Mouse (Mus musculus) kidney, postnatal 0 days (tissue): ENCODE results near the gene Whrn. TPM values are rescaled to one million over a fixed set of nuclear protein-coding genes. Genes with fewer than 3 reads are reported as not detected.

ENCODE experiments used
- ATAC-seq: fragments of 200-750 bp; cut with Nextera tagmentation; replicated peaks from 2 replicates; pipeline ENCODE4 v1.8.0; 2017; ENCODE audit warnings: low read depth, moderate number of reproducible peaks, moderate TSS enrichment, moderate library complexity; ENCODE audit not compliant: low FRiP score
- DNase-seq: peaks from one replicate; pipeline ENCODE4 v3.0.0-alpha.2; 2016; ENCODE audit warnings: low spot score
- H3K27ac ChIP-seq: fragments of 300-500 bp; sonication (generic); 2 replicates; pipeline ENCODE4 v1.5.1; 2014; ENCODE audit warnings: mild to moderate bottlenecking
- H3K27me3 ChIP-seq: fragments of 300-500 bp; sonication (generic); 2 replicates; pipeline ENCODE4 v1.6.1; 2014; ENCODE audit warnings: low read length, mixed read lengths; ENCODE audit not compliant: insufficient read depth
- H3K36me3 ChIP-seq: fragments of 300-500 bp; sonication (generic); 2 replicates; pipeline ENCODE4 v1.6.1; 2014; ENCODE audit warnings: low read length, mixed read lengths; ENCODE audit not compliant: insufficient read depth
- H3K4me1 ChIP-seq: fragments of 300-500 bp; sonication (generic); replicated peaks from 2 replicates; pipeline ENCODE4 v1.6.1; 2014; ENCODE audit warnings: antibody characterized with exemption, low read length, mixed read lengths; ENCODE audit not compliant: insufficient read depth
- H3K4me2 ChIP-seq: fragments of 300-500 bp; sonication (generic); 2 replicates; pipeline ENCODE4 v1.6.1; 2014; ENCODE audit warnings: mild to moderate bottlenecking, low read length, moderate library complexity, mixed read lengths
- H3K4me3 ChIP-seq: fragments of 300-500 bp; sonication (generic); replicated peaks from 2 replicates; pipeline ENCODE4 v1.5.1; 2014; ENCODE audit warnings: low read depth, low read length
- H3K9ac ChIP-seq: fragments of 300-500 bp; sonication (generic); 2 replicates; pipeline ENCODE4 v1.6.1; 2014; ENCODE audit warnings: low read depth, low read length
- H3K9me3 ChIP-seq: fragments of 300-500 bp; sonication (generic); replicated peaks from 2 replicates; pipeline ENCODE4 v1.6.1; 2016; ENCODE audit warnings: low read length, inconsistent platforms, mixed read lengths
- CTCF ChIP-seq: IDR thresholded peaks from 2 replicates; pipeline ENCODE4 v1.5.1; 2016; ENCODE audit warnings: antibody characterized with exemption, low read depth, mild to moderate bottlenecking, moderate library complexity
- WGBS: fragments of 180-500 bp; shearing (Covaris S2); extraction: QIAGEN DNeasy Blood & Tissue Kit; methylation state at CpG from one replicate; pipeline ENCODE4 v1.1.7; 2014; 5-methylcytosine and 5-hydroxymethylcytosine counted together
- polyA plus RNA-seq: library from polyadenylated mRNA; unstranded; fragments of >200 nt; fragmentation: Nextera tagmentation; extraction: Ambion mirVana; gene quantifications from 2 replicates; pipeline ENCODE4 v1.2.1, GENCODE M21; 2015

Whrn gene
- polyA plus RNA-seq, 1 experiment from 2014 or later, result 3.4 TPM

GRCm38 (mm10) chr4:63508232-63508631 lies 12.4 kb upstream of the Whrn start:
- peak; percentile 74 for TF ChIP-seq CTCF
- no peak overlapping the region for H3K4me3 ChIP-seq
- no peaks in the 10 kb centered on the region for H3K27me3 ChIP-seq
- 25% methylated on average over 4 of the region's 4 CpGs for WGBS
- no peaks in the 10 kb centered on the region for H3K4me1 ChIP-seq
- ATAC-seq (no peak), DNase-seq (peak; percentile 70)
- H3K4me2 ChIP-seq, result no peak overlapping the region
- no peak overlapping the region for H3K27ac ChIP-seq
- H3K9me3 ChIP-seq, result no peaks in the 10 kb centered on the region
- no peak overlapping the region for H3K9ac ChIP-seq
- no peaks in the 10 kb centered on the region for H3K36me3 ChIP-seq

- ATAC-seq (no peak), DNase-seq (no peak)
- WGBS, result 74% methylated on average over 5 of the region's 5 CpGs
- Histone ChIP-seq H3K36me3 (no peaks in the 10 kb centered on the region), H3K9ac (no peak overlapping the region), H3K27me3 (no peaks in the 10 kb centered on the region), H3K4me2 (no peak overlapping the region), H3K27ac (no peak overlapping the region), H3K4me3 (no peak overlapping the region), H3K9me3 (no peaks in the 10 kb centered on the region), H3K4me1 (no peaks in the 10 kb centered on the region)
- no peak for TF ChIP-seq CTCF
Observed at GRCm38 (mm10) chr4:63507478-63507877, 11.7 kb upstream of the Whrn start.

GRCm38 (mm10) chr4:63503949-63504348 lies 8.2 kb upstream of the Whrn start:
- 62% methylated on average over 5 of the region's 5 CpGs for WGBS
- H3K4me2 ChIP-seq, result no peak overlapping the region
- no peaks in the 10 kb centered on the region for H3K9me3 ChIP-seq

GRCm38 (mm10) chr4:63501050-63501449 lies 5.3 kb upstream of the Whrn start:
- TF ChIP-seq CTCF, result no peak
- no peaks in the 10 kb centered on the region for H3K36me3 ChIP-seq
- no peaks in the 10 kb centered on the region for H3K27me3 ChIP-seq
- no peaks in the 10 kb centered on the region for H3K4me1 ChIP-seq
- ATAC-seq, result no peak
- H3K4me3 ChIP-seq, result no peak overlapping the region
- no peak overlapping the region for H3K4me2 ChIP-seq
- H3K27ac ChIP-seq, result no peak overlapping the region
- no peaks in the 10 kb centered on the region for H3K9me3 ChIP-seq
- H3K9ac ChIP-seq, result no peak overlapping the region
- DNase-seq, result no peak
- WGBS, result 71% methylated on average over 5 of the region's 5 CpGs

More at GRCm38 (mm10) chr4:63503949-63504348, 8.2 kb upstream of the Whrn start:
- H3K27me3 ChIP-seq, result no peaks in the 10 kb centered on the region
- H3K27ac ChIP-seq, result no peak overlapping the region
- H3K9ac ChIP-seq, result no peak overlapping the region
- DNase-seq, result no peak
- TF ChIP-seq CTCF, result no peak
- no peak overlapping the region for H3K4me3 ChIP-seq
- no peaks in the 10 kb centered on the region for H3K4me1 ChIP-seq
- no peaks in the 10 kb centered on the region for H3K36me3 ChIP-seq
- ATAC-seq, result no peak

GRCm38 (mm10) chr4:63498346-63498745 lies 2.6 kb upstream of the Whrn start:
- Histone ChIP-seq H3K27me3 (no peaks in the 10 kb centered on the region), H3K9me3 (no peaks in the 10 kb centered on the region), H3K36me3 (no peaks in the 10 kb centered on the region), H3K27ac (no peak overlapping the region), H3K4me1 (peaks cover 9% of the 10 kb centered on the region), H3K9ac (no peak overlapping the region), H3K4me3 (no peak overlapping the region), H3K4me2 (no peak overlapping the region)
- no peak for ATAC-seq
- DNase-seq, result peak; percentile 54
- peak; percentile 52 for TF ChIP-seq CTCF
- WGBS, result 30% methylated on average over 3 of the region's 3 CpGs

GRCm38 (mm10) chr4:63496312-63496711 lies 521 bp upstream of the Whrn start:
- ATAC-seq (no peak), DNase-seq (no peak)
- WGBS, result 12% methylated on average over 6 of the region's 6 CpGs
- peak overlapping the region; percentile 93 for H3K4me2 ChIP-seq
- no peaks in the 10 kb centered on the region for H3K27me3 ChIP-seq
- no peaks in the 10 kb centered on the region for H3K36me3 ChIP-seq
- H3K9me3 ChIP-seq, result no peaks in the 10 kb centered on the region
- H3K4me1 ChIP-seq, result peaks cover 10% of the 10 kb centered on the region
- TF ChIP-seq CTCF, result no peak
- peak overlapping the region; percentile 77; the same call in 1 of the 2 replicates for H3K9ac ChIP-seq
- H3K27ac ChIP-seq, result no peak overlapping the region
- H3K4me3 ChIP-seq, result peak overlapping the region; percentile 79
